Mouse (Mus musculus) natural killer cell, adult 2 months (primary cell): ENCODE results near the gene Tbc1d2b.

Source experiments
- DNase-seq, 2 experiments: peaks; one replicate each; pipeline ENCODE4 v3.0.0; 2022; ENCODE audit warnings: low spot score in 2 of 2

Tbc1d2b gene

DNA sequence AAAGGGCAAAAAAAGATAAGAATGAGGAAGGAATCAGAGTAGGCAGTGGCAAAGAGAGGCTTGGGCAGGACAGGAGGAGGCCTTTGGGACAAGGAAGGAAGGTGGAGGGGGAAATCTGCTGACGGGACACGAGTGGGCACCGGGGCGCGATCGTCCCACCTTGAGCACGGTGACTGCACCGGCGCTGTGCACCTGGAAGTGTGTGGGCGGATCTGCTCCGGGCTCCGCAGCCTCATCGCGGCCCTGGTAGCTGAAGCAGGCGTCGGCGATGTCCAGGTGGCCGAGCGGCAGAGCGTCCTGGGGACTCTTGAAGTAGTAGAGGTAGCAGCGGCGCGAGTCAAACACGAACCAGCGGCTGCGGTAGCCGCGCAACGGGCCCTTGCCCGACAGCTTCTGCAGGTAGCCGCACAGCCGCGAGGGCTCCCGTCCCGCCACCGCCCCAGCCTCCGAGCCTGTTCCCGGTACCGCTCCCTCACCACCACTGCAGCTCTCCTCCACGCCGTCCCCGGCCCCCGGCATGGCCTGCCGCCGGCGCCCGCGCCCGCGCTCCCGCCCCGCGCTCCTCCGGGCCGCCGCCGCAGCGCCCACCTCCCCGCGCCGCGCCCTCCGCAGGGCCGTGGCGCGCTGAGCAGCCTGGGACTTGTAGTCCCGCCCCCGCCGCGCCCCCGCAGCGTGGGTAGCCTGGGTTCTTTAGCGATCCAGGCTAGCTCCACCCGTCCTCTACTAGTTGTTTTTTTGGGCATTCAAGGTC lies at the start of gene Tbc1d2b:
Gene Tbc1d2b (minus strand): TSS at position 612 of the 751 bp plus-strand sequence.
- peak in 1 of 2 experiments; percentile 29 for DNase-seq

DNA sequence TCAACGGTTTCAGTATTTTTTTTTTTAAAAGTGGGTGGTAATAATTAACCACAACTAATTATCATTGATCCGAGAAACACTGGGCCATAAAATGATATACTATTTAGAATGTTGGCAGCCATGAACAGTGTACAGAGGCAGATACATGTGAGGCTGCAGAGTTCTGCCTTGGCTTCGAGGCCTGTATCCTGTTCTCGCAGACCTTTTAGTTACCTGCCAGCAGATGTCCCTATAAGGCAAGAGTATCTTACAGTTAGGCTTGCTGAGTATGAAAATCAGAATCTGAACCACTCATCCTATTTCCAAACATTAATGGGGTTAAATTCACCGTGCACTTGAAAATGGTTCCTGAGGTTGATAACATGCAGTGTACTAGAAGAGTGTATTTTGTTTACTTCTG lies 45.7 kb upstream of the Tbc1d2b start:
- DNase-seq: no peak

- no peak for DNase-seq
These were observed 45.1 kb upstream of the Tbc1d2b start for GRCm38 (mm10) chr9:90315662-90316061.

DNA sequence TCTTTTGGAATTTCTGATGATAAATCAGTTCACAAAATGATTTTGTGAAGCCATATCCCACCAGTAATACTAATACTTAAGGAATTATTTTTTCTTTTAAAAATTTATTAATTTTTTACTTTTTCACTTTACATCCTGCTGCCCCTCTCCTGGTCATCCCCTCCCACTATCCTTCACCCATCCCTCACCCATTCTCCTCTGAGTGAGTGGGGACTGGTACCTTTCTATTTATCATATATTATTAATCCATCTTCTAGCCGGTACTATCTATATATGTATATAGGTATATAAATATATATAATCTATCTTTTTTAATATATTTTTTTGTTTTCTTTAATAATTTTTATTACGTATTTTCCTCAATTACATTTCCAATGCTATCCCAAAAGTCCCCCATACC lies 33.6 kb upstream of the Tbc1d2b start:
- DNase-seq: no peak

DNA sequence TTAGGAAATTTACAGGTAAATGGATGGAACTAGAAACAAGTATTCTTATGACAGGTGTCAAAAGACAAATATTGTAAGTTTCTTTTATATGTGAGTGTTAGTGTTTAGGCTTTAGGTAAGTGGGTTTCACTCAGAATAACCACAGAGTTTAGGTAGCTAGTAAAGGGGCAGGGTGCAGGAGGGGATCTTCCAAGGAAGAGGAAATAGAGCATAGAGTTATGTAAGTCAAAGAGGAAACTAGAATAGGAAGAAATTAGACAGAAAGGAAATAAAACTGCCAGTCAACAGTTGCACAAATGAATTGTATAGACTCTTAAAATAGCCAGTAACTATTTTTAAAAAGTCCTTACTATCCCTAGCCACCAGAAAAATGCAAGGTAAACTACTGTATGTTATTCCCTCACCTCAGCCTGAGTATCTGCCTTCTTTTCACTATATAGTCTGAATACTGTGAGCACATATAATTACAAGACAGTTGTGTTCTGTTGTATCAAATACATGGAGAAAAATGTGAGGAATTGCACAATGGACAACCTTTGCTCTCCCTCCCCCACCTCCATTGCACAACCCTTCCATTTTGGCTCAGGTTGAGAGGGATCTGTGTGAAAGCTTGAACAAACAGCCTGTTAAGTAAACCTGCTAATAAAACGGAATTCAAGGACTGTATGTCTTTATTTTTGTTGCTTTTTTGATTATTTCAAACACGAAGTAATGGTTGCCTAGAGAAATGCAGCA lies 32.7 kb upstream of the Tbc1d2b start:
- DNase-seq: no peak

DNA sequence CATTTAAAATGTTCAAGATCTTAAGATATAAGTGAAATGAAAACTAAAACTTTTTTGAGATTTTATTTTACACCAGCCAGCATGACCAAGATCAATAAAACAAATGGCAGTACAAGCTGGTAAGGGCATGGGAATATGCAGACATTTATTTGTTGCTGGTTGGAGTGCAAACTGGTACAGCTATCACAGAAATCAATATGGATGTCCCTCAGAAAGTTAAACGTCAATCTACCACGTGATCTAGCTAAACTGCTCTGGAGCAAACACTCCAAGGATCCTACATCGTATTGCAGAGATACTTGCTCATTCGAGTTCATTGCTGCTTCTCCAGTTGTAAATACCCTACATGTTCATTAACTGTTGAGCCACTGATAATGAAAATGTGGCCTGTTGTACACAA lies 32.1 kb upstream of the Tbc1d2b start:
- no peak for DNase-seq

DNA sequence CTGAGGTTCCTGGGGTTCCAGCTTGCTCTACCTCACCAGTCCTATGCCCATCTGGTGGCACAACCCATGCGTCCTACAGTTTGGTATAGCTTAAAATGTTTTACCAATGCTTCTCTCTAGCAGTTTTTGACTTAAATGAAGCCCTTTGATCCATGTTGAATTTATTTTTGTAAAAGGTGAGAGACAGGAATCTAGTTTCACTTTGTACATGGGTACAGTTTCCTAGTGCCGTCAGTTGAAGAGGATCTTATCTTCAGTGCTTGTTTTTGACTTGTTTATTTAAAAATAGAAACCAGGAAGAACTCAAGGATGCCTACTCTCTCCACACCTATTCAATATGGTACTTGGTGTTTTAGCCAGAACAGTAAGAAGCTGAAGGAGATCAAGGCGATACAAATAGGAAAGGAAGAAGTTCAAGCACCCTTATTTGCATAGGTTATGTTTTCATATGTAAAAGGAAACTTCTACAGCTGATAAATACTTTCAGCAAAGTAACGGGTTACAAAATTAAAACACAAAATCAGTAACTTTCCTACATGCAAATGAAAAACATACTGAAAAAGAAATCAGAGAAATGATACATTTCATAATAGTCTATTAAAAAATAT lies 30.6 kb upstream of the Tbc1d2b start:
- DNase-seq: no peak

- DNase-seq: no peak
These were observed 27.0 kb upstream of the Tbc1d2b start for GRCm38 (mm10) chr9:90297637-90298036.

GRCm38 (mm10) chr9:90293641-90294398 lies 23.2 kb upstream of the Tbc1d2b start:
- no peak for DNase-seq

- DNase-seq: no peak
These were observed 7.8 kb upstream of the Tbc1d2b start for GRCm38 (mm10) chr9:90278397-90278796.

DNA sequence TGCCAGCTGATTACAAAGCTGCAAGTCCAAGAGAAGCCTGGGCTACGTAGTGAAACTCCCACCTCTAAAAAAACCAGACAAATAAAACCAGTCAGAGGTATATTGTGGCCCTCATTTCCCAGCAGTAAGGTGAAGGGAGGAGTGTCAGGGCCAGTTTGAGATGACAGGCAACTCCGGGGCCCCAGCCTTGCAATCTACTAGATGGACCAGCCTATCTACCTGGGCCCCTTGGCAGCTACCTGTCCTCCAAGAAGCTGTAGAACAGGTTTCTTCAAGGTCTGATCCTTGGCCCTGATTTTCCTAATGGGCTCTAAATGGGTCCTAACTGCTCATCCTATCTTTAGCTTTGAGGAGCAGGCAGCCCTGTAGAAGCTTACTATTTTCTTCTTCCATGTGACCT lies 7.3 kb upstream of the Tbc1d2b start:
- no peak for DNase-seq

- no peak for DNase-seq
These were observed 6.2 kb upstream of the Tbc1d2b start for GRCm38 (mm10) chr9:90276779-90277178.

DNA sequence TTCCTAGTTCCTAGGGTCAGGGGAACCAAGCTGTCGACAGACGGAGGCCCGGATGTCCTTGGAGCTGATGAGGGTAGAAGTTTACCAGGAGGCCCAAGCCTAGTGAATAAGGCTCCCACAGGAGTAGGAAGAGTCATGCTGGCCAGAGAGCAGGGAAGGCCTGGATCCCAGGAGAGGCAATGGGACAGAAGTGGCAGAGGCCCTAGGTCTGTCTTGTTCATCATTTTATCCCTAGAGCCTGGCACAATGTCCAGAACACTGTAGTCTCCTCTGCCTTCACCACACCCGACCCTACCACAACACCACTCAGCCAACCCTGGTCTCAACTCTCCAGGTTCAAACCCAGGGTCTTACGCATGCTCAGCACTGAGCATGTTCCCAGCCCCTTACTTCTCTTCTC lies 5.3 kb upstream of the Tbc1d2b start:
- DNase-seq: no peak

GRCm38 (mm10) chr9:90275500-90275899 lies 4.9 kb upstream of the Tbc1d2b start:
- no peak for DNase-seq

GRCm38 (mm10) chr9:90274516-90274915 lies 3.9 kb upstream of the Tbc1d2b start:
- no peak for DNase-seq

DNA sequence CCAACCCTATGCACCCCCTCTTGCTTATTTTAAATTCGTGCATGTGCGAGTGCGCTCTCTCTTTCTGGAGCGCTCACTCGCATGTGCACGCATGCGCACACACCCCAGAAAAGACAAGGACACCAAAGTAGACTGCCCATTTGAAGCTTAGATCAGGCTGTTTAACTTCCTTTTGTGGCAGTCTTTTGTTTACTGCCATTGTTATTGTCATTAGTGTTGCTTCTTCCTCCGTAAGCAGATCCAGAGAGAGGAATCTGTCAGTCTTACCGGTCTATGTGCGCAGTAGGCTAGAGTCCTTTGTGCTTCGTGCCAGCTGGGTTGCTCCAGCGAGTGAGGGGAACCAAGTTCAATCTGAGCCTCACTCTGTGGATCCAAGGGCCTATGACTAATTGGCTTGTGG lies 1.7 kb upstream of the Tbc1d2b start:
- no peak for DNase-seq

DNA sequence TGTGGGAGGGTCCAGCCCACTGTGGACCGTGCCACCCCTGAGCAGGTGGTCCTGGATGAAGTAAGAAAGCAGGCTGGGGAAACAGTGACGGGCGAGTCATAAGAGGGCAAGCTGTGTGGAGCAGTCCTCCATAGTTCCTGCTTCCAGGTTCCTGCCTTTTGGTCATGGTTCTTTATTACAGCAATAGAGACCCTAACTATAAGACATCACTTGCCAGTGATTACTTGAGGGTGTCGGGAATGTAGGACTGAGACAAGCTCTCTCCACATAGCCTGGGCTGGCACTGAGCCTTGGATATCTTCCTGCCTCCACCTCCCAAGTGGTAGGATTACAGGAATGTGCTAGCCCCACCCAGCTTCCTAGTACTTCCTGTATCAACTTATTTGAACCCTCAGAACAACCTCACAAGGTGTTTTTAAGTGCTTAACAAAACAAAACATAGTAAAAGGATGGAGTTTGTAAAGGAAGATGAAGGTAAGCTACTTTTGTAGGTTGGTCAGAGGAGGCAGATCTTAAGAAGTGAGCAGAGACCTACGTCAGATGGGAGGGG lies 1.0 kb upstream of the Tbc1d2b start:
- DNase-seq: no peak

DNA sequence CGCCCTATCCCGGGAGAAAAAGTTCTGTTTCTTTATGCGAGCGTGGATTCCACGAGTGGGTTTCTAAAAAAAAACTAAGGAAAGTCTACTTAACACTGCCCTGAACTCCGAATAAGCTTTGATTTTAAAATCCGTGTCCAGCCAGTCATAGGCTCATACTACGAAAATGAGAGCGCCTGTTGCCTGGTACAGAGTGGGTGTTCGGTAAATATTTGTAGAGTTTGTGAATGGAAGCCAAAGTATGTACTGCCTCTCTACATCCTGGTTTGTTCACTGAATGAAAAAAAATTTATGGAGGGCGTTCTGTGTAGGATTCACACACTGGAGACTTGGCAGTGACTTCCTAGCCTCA lies 316 bp upstream of the Tbc1d2b start:
- no peak for DNase-seq

- DNase-seq: no peak
These were observed 1.5 kb downstream of the Tbc1d2b start for GRCm38 (mm10) chr9:90269011-90269681.

GRCm38 (mm10) chr9:90266926-90267325 lies 3.7 kb downstream of the Tbc1d2b start:
- no peak for DNase-seq

- DNase-seq: no peak
These were observed 4.5 kb downstream of the Tbc1d2b start for GRCm38 (mm10) chr9:90266059-90266458.
